Mouse (Mus musculus) MEL (cell line): ENCODE results near the gene Tmeff1. TPM values are rescaled to one million over a fixed set of nuclear protein-coding genes. Genes with fewer than 3 reads are reported as not detected.

Source experiments
- DNase-seq: peaks from one replicate; pipeline ENCODE4 v3.0.0; 2011; ENCODE audit warnings: low read depth, low spot score
- H3K27ac ChIP-seq: 2 replicates; pipeline ENCODE4 v1.5.1; 2012; ENCODE audit warnings: low read depth, mild to moderate bottlenecking, control low read depth, low read length, moderate library complexity; ENCODE audit not compliant: control insufficient read depth
- H3K27me3 ChIP-seq, 2 experiments: fragments of 150-350 bp in 1 of 2; sonication (generic) in 1 of 2; 2 replicates each; pipeline ENCODE4 v1.6.1; 2012; ENCODE audit warnings: low read length in 2 of 2, mild to moderate bottlenecking in 2 of 2, improper control_type of control experiment in 1 of 2, moderate library complexity in 1 of 2; ENCODE audit not compliant: insufficient read depth in 2 of 2, control insufficient read depth in 1 of 2
- H3K36me3 ChIP-seq, 2 experiments: 2 replicates each; pipeline ENCODE4 v1.6.1; 2012 to 2014; ENCODE audit warnings: low read length in 2 of 2, improper control_type of control experiment in 1 of 2, inconsistent platforms in 1 of 2, mild to moderate bottlenecking in 1 of 2; ENCODE audit not compliant: insufficient read depth in 2 of 2, control insufficient read depth in 1 of 2
- H3K4me1 ChIP-seq, 2 experiments: fragments of 150-350 bp in 1 of 2; sonication (generic) in 1 of 2; 2 replicates each; pipeline ENCODE4 v1.6.1; 2012; ENCODE audit warnings: low read length in 2 of 2, improper control_type of control experiment in 1 of 2, mild to moderate bottlenecking in 1 of 2; ENCODE audit not compliant: insufficient read depth in 2 of 2, control insufficient read depth in 1 of 2
- H3K4me3 ChIP-seq, 2 experiments: fragments of 150-350 bp in 1 of 2; sonication (generic) in 1 of 2; 2 replicates each; pipeline ENCODE4 v1.5.1; 2012; ENCODE audit warnings: low read depth in 2 of 2, low read length in 2 of 2, mild to moderate bottlenecking in 2 of 2, moderate library complexity in 2 of 2, control low read depth in 1 of 2, improper control_type of control experiment in 1 of 2; ENCODE audit not compliant: control insufficient read depth in 1 of 2, insufficient read depth in 1 of 2
- H3K79me2 ChIP-seq: 2 replicates; pipeline ENCODE4 v1.6.1; 2012; ENCODE audit warnings: mild to moderate bottlenecking, low read length, moderate library complexity; ENCODE audit not compliant: control insufficient read depth, poor library complexity, insufficient read depth
- H3K9ac ChIP-seq: 2 replicates; pipeline ENCODE4 v1.6.1; 2012; ENCODE audit warnings: low read depth, mild to moderate bottlenecking, control low read depth, low read length, moderate library complexity; ENCODE audit not compliant: control insufficient read depth, poor library complexity, severe bottlenecking
- H3K9me3 ChIP-seq: fragments of 150-350 bp; sonication (generic); replicated peaks from 2 replicates; pipeline ENCODE4 v1.6.1; 2012; ENCODE audit warnings: mild to moderate bottlenecking, low read length, improper control_type of control experiment, moderate library complexity; ENCODE audit not compliant: insufficient read depth
- CHD2 ChIP-seq: IDR thresholded peaks from 2 replicates; pipeline ENCODE4 v1.6.1; 2011; ENCODE audit warnings: low read length, improper control_type of control experiment
- CTCF ChIP-seq, 3 experiments: IDR thresholded peaks in 2 of 3; conservative IDR thresholded peaks in 1 of 3; 2 replicates each; pipeline ENCODE4 v1.5.1; 2011 to 2012; ENCODE audit warnings: low read length in 3 of 3, low read depth in 2 of 3, mild to moderate bottlenecking in 2 of 3, improper control_type of control experiment in 1 of 3, inconsistent platforms in 1 of 3, mixed read lengths in 1 of 3, moderate library complexity in 1 of 3; ENCODE audit not compliant: control insufficient read depth in 1 of 3, insufficient read depth in 1 of 3, poor library complexity in 1 of 3, severe bottlenecking in 1 of 3
- E2F4 ChIP-seq: IDR thresholded peaks from 2 replicates; pipeline ENCODE4 v1.6.1; 2011; ENCODE audit warnings: low read depth, low read length, improper control_type of control experiment, borderline replicate concordance
- ELF1 ChIP-seq: IDR thresholded peaks from 2 replicates; pipeline ENCODE4 v1.6.1; 2014; ENCODE audit warnings: low read depth, mild to moderate bottlenecking, inconsistent platforms, low read length, improper control_type of control experiment, moderate library complexity
- ETS1 ChIP-seq: IDR thresholded peaks from 2 replicates; pipeline ENCODE4 v1.6.1; 2012; ENCODE audit warnings: low read depth, mild to moderate bottlenecking, inconsistent platforms, low read length, improper control_type of control experiment, moderate library complexity
- HCFC1 ChIP-seq: IDR thresholded peaks from 2 replicates; pipeline ENCODE4 v1.6.1; 2012; ENCODE audit warnings: low read depth, mild to moderate bottlenecking, inconsistent platforms, low read length, improper control_type of control experiment, moderate library complexity
- JUND ChIP-seq: IDR thresholded peaks from 2 replicates; pipeline ENCODE4 v1.6.1; 2011; ENCODE audit warnings: low read depth, mild to moderate bottlenecking, improper control_type of control experiment, low read length
- MAFK ChIP-seq: IDR thresholded peaks from 2 replicates; pipeline ENCODE4 v1.6.1; 2011; ENCODE audit warnings: low read depth, mild to moderate bottlenecking, low read length, improper control_type of control experiment, borderline replicate concordance
- MAX ChIP-seq: IDR thresholded peaks from 2 replicates; pipeline ENCODE4 v1.6.1; 2011; ENCODE audit warnings: low read length, improper control_type of control experiment
- MAZ ChIP-seq: IDR thresholded peaks from 2 replicates; pipeline ENCODE4 v1.6.1; 2012; ENCODE audit warnings: low read depth, mild to moderate bottlenecking, inconsistent platforms, low read length, improper control_type of control experiment
- MEF2A ChIP-seq: IDR thresholded peaks from 2 replicates; pipeline ENCODE4 v1.6.1; 2014; ENCODE audit warnings: low read depth, mild to moderate bottlenecking, inconsistent platforms, low read length, improper control_type of control experiment; ENCODE audit not compliant: poor library complexity, insufficient replicate concordance, severe bottlenecking; ENCODE audit errors: extremely low read depth
- MYC ChIP-seq: IDR thresholded peaks from 2 replicates; pipeline ENCODE4 v1.6.1; 2011; ENCODE audit warnings: low read depth, mild to moderate bottlenecking, low read length, improper control_type of control experiment, moderate library complexity
- NRF1 ChIP-seq: IDR thresholded peaks from 2 replicates; pipeline ENCODE4 v1.6.1; 2014; ENCODE audit warnings: low read depth, mild to moderate bottlenecking, inconsistent platforms, low read length, improper control_type of control experiment, moderate library complexity; ENCODE audit not compliant: poor library complexity, insufficient read depth, severe bottlenecking
- POLR2AphosphoS2 ChIP-seq: IDR thresholded peaks from 2 replicates; pipeline ENCODE4 v1.6.1; 2011; ENCODE audit warnings: low read length, improper control_type of control experiment
- RAD21 ChIP-seq: IDR thresholded peaks from 2 replicates; pipeline ENCODE4 v1.6.1; 2011; ENCODE audit warnings: mild to moderate bottlenecking, low read depth, low read length, improper control_type of control experiment
- TAL1 ChIP-seq: IDR thresholded peaks from 2 replicates; pipeline ENCODE4 v1.6.1; 2012; ENCODE audit warnings: mild to moderate bottlenecking, inconsistent platforms, low read length, moderate library complexity, mixed read lengths
- TBP ChIP-seq: IDR thresholded peaks from 2 replicates; pipeline ENCODE4 v1.8.0; 2011; ENCODE audit warnings: low read depth, low read length, improper control_type of control experiment
- UBTF ChIP-seq: IDR thresholded peaks from 2 replicates; pipeline ENCODE4 v1.6.1; 2012; ENCODE audit warnings: low read depth, mild to moderate bottlenecking, inconsistent platforms, low read length, improper control_type of control experiment, moderate library complexity, borderline replicate concordance; ENCODE audit not compliant: insufficient read depth
- USF1 ChIP-seq: IDR thresholded peaks from 2 replicates; pipeline ENCODE4 v1.6.1; 2014; ENCODE audit warnings: low read depth, mild to moderate bottlenecking, inconsistent platforms, low read length, improper control_type of control experiment, moderate library complexity
- USF2 ChIP-seq, 2 experiments: IDR thresholded peaks; 2 replicates each; pipeline ENCODE4 v1.6.1; 2011 to 2012; ENCODE audit warnings: improper control_type of control experiment in 2 of 2, low read length in 2 of 2, borderline replicate concordance in 1 of 2, inconsistent platforms in 1 of 2, low read depth in 1 of 2, mild to moderate bottlenecking in 1 of 2; ENCODE audit not compliant: insufficient read depth in 1 of 2
- ZC3H11A ChIP-seq: IDR thresholded peaks from 2 replicates; pipeline ENCODE4 v1.6.1; 2012; ENCODE audit warnings: low read depth, mild to moderate bottlenecking, inconsistent platforms, low read length, improper control_type of control experiment
- ZNF384 ChIP-seq: IDR thresholded peaks from 2 replicates; pipeline ENCODE4 v1.6.1; 2012; ENCODE audit warnings: low read depth, mild to moderate bottlenecking, inconsistent platforms, low read length, improper control_type of control experiment
- polyA plus RNA-seq, 2 experiments: library from polyadenylated mRNA; stranded (reverse) in 1 of 2; unstranded in 1 of 2; fragments of >175 nt in 1 of 2; fragments of >200 nt in 1 of 2; gene quantifications; 2 replicates each; pipeline versions ENCODE4 v1.2.1 to v1.2.4; 2012; ENCODE audit warnings: low replicate concordance in 2 of 2, low read depth in 1 of 2; ENCODE audit not compliant: insufficient read length in 2 of 2, insufficient read depth in 1 of 2, missing spikeins in 1 of 2
- total RNA-seq: library from RNA; depleted of rRNA; stranded (reverse); fragments of 300-350 nt; gene quantifications from 2 replicates; pipeline ENCODE4 v1.2.3, GENCODE M21; 2012

The Tmeff1 gene
- total and polyA plus RNA-seq, 3 experiments = not detected

- TF ChIP-seq USF2 (IDR thresholded peaks at IDR 0.05; ENCODE audit: borderline replicate concordance in 1 of 2, insufficient read depth in 1 of 2, low read depth in 1 of 2, low read length in 2 of 2) = no peak
- TF ChIP-seq MAZ = no peak
- TF ChIP-seq HCFC1 = no peak
- no peak for TF ChIP-seq UBTF
- TF ChIP-seq MAFK = no peak
- TF ChIP-seq JUND = no peak
- no peak for TF ChIP-seq CHD2
- no peak for TF ChIP-seq USF1
- TF ChIP-seq CTCF (IDR thresholded peaks at IDR 0.05 in 2 of 3, conservative IDR thresholded peaks at IDR 0.05 in 1 of 3; ENCODE audit: control insufficient read depth in 1 of 3, insufficient read depth in 1 of 3, low read depth in 2 of 3, low read length in 3 of 3, poor library complexity in 1 of 3, severe bottlenecking in 1 of 3) = no peak
- TF ChIP-seq E2F4 = no peak
- no peak for TF ChIP-seq MAX
- no peak for TF ChIP-seq TAL1
- no peak for TF ChIP-seq TBP
- no peak for TF ChIP-seq ZNF384
- no peak for TF ChIP-seq POLR2AphosphoS2
- no peak for TF ChIP-seq ZC3H11A
- no peak for TF ChIP-seq MYC
- TF ChIP-seq NRF1 = no peak
- TF ChIP-seq ELF1 = no peak
- H3K27ac ChIP-seq = no peak overlapping the region
- no peaks in the 10 kb centered on the region for H3K36me3 ChIP-seq
- no peak overlapping the region for H3K4me3 ChIP-seq
- H3K4me1 ChIP-seq = no peaks in the 10 kb centered on the region
- H3K27me3 ChIP-seq = no peaks in the 10 kb centered on the region
- no peaks in the 10 kb centered on the region for H3K79me2 ChIP-seq
- no peaks in the 10 kb centered on the region for H3K9me3 ChIP-seq
- no peak overlapping the region for H3K9ac ChIP-seq
- no peak for DNase-seq
Observed at GRCm38 (mm10) chr4:48554132-48554531, 30.8 kb upstream of the Tmeff1 start.

DNA sequence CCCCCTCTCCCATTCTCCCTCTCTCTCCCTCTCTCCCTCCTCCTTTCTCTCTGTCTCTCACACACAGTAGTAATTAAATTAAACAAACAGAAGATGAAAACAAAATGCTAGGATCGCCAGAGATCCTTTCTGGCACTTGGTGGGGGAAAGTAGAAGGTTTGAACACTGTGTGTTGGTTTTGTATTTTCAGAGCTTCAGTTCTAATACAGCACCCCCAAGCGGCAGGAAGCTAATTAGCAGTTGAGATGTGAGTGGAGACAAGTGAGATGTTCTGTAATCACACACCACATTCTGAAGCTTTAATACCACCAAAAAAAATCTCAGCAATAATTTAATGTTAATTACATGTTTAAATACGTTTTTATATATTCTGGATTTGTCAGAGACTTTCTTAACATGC, 29.2 kb upstream of the Tmeff1 start:
- no peaks in the 10 kb centered on the region for H3K4me1 ChIP-seq
- H3K4me3 ChIP-seq = no peak overlapping the region
- no peaks in the 10 kb centered on the region for H3K79me2 ChIP-seq
- H3K27me3 ChIP-seq = no peaks in the 10 kb centered on the region
- DNase-seq = peak; percentile 26
- TF ChIP-seq CTCF (IDR thresholded peaks at IDR 0.05 in 2 of 3, conservative IDR thresholded peaks at IDR 0.05 in 1 of 3; ENCODE audit: control insufficient read depth in 1 of 3, insufficient read depth in 1 of 3, low read depth in 2 of 3, low read length in 3 of 3, poor library complexity in 1 of 3, severe bottlenecking in 1 of 3) = peak; percentile 23 to 44 (median 26); a peak in 4 of 6 replicates
- TF ChIP-seq MEF2A = no peak
- TF ChIP-seq ETS1 = no peak
- peak; percentile 13 for TF ChIP-seq RAD21
- no peak overlapping the region for H3K9ac ChIP-seq
- no peak overlapping the region for H3K27ac ChIP-seq
- no peaks in the 10 kb centered on the region for H3K9me3 ChIP-seq
- H3K36me3 ChIP-seq = no peaks in the 10 kb centered on the region
